Mouse (Mus musculus) layer of hippocampus, adult 9-10 months (tissue): ENCODE measurements around the gene Ctbp1.

Experiments used
- DNase-seq: peaks from one replicate; pipeline ENCODE4 v3.0.0; 2022; ENCODE audit warnings: low spot score

The Ctbp1 gene

DNA sequence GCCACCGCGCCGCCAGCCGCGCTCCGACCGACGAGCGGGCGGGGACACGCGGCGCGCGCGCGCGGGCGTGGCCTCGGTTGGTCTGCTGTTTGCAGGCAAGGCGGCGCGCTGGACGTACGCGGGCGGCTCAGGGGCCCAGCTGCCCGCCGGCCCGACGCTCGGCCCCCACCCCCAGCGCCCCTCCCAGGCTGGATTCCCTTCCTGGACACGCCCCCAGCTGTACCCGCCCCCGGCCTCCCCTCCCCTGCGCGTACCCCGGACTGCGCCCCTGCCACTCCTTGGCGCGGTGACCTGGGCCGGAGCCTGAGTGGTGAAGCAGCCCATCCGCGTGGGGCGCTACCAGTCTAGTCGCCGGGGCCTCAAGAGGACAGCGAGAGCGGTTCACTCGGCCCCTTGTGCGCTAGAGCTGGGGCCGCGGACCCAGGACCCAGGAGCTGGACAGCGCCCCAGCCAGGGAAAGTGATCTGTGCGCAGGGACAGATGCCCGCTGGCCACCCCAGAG is at the start of gene Ctbp1:
Gene Ctbp1 (minus strand): TSS at position 42 of the 502 bp plus-strand sequence.
- DNase-seq, result peak; percentile 68

DNA sequence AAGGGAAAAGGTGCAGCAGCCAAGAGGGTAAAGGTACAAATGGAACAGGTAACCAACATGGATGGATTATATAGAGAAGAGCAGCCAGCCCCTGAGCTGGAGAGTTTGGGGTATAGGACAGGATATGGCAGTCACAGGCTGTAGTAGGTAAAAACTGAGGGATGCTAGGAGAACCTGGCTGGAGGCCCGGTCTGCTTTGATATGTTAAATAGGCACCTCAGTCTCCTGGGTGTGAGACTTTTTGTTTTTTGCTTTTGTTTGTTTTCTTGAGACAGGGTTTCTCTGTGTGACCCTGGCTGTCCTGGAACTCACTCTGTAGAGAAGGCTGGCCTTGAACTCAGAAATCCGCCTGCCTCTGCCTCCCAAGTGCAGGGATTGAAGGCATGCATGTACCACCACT is 49.7 kb upstream of the Ctbp1 start:
- no peak for DNase-seq

DNA sequence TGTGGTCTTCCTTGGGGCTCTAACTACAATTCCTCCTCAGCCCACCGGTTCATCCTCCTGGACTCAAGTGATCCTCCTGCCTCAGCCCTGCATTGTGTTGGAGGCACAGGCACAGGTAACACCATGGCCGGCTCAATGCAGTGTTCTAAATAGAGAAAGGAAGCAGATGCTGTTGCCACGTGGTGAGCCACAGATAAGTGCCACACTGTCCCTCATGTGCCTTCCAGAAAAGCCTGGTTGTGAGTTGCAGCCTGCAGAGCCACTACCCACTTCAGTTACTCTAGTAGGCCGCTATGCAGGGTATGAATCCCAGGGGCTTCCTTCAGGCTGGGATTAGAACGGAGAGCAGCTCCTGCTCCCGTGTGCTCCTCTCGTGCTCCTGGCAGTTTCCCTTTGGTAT is 37.4 kb upstream of the Ctbp1 start:
- no peak for DNase-seq

DNA sequence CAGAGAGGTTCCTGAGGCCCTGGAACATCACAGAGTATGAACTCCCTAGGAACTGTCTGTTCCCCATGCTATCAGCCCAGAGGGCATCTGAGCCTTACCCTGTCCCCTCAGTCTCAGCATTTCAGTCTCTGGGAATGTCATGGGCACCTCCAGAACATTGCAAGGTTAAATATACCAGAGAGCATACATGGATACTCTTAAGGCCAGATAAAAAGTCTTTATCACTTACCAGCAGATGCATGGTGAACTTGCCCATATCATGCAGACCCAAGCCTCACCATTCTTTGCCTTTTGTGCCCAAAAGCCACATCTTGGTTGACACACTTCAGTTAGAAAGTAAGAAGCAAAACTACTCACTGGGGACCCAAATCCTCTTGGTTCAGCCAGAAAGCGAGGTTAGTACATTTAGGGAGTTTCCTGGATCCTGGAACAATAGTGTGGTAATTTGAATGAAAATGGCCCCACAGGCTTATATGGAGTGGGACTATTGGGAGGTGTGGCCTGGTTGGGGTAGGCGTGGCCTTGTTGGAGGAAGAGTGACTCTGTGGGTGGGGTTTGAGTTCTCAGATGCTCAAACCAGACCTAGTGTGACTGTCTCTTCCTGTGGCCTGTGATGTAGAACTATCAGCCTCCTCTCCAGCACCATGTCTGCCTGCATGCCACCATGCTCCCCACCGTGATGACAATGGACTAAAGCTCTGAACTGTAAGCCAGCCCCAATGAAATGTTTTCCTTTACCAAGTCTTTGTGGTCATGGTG is 36.1 kb upstream of the Ctbp1 start:
- no peak for DNase-seq

DNA sequence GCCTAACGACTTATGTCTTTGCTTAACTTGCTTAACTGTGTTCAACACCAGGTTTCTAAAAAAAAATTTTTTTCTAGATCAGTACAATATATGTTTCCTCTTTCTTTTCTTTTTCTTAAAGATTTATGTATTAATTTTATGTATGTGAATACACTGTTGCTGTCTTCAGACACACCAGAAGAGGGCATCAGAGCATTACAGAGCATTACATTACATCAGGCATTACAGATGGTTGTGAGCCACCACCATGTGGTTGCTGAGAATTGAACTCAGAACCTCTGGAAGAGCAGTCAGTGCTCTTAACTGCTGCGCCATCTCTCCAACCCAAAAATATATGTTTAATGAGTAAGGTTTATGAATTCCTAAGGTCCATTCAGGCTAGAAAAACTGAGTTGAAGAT is 27.0 kb upstream of the Ctbp1 start:
- DNase-seq, result no peak

DNA sequence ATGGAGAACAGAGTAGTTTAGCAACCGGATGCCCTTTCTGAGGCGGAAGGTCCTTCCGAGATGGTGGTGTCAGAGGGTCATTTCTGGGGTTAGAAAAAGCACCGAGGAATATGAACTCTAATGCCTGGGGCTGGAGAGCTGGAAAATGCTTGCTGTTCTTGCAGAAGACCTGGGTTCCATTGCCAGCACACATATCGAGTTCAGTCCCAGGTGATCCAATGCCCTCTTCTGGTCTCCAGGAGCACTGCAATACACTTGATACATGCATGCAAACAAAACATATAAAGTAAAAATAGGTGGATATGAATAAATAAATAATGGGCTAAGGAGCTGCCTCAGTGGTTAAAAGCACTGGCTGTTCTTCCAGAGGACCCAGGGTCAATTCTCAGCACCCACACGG is 22.4 kb upstream of the Ctbp1 start:
- no peak for DNase-seq

DNA sequence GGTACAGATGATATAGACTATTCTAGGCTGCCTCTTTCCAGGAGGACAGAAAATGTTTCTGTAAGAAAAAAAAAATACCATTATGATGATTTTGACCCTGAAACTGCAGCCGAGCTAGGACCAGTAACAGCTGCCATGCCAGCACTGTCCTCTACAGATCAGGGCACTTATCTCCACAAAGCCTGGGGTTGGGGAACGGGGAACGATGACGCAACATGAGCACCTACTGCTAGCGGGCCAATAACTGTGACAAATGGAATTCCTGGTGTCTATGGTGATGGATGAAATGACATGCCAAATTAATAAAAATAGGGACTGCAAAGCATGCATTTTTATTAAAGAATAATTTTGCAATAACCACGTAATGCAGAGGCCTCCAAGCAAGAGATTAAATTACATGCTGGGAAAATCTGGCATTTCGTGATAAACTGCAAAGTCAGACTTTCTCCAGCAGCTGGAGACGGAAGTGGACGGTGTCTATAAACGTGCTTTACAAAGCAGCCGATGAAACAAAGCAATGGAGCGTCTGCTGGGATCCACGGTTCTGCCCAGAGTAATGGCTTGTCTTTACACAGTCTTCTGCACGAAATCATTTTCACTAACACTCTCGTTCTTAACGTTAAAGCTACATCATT is 19.1 kb upstream of the Ctbp1 start:
- no peak for DNase-seq

DNA sequence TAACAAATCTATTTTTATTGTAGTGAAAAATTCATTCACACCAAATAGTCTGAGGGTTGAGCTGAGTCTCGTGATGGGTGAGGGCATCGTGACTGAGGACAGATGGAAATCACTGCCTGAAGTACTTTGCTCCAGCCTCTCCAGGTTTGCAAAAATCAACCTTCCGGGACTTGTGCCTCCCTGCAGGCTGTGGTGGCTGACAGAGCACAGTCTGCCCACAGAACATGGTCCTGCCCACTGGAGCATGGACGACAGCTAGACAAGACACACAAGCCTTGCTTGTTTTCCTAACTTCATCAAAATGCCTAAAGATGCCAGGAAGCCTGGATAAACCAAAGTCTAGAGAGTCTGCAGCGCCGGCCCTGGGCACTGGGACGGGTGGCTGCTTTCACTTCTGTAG is 9.2 kb upstream of the Ctbp1 start:
- DNase-seq, result no peak

DNA sequence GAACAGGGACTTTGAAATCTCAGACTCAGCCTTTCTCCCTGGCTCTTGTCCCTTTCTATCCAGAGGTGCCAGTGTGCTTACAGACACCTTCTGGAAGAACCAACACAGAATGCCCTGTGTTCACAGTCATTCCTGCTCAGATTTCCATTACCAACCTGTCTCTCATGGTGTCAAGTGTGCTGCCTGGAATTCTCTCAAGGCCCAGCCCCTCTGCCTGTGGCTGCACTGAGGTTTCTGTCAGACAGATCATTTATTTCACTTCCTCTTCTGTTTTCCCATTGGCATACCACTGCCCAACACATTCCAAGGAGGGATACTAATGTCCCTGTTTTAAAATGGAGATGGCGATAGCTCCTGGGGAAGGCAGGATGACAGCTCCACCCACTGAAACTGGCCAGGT is 6.6 kb upstream of the Ctbp1 start:
- no peak for DNase-seq

DNA sequence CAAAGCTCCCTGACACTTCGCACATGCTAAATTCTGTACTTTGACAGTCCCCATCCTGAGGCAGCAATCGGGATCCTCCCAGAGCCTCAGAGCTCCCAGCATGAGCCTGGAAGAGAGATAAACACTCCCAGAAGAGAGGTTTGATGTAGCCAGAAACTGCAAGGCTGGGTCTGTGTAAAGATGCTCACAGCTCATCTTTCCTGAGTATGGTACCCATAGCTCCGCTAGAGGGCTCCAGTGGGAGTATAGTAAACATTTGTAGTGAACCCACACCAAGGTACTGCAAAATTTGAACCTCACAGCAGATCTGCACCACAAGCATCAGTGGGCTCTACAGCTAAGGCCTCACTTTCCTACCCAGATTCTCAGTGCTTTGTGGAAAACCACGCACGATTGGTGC is 4.2 kb upstream of the Ctbp1 start:
- DNase-seq, result no peak

DNA sequence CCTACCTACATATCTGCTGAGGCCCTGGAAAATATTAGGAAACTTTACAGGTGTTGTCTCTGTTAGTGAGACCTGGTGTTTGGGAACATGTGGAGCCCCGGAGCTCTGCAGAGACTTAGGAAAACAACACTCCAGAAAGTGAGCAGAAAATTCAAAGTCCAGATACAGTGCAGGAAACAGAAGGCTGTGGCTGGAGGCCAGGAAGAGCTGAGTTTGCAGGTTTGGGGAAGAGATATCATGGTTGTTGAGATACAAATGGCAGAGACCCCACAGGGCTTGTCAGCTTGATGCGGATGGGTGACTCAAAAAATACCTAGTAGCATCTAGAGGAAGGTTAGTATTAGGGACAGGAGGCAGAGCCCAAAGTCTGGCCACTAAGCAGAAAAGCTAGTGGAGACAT is 2.5 kb upstream of the Ctbp1 start:
- no peak for DNase-seq

DNA sequence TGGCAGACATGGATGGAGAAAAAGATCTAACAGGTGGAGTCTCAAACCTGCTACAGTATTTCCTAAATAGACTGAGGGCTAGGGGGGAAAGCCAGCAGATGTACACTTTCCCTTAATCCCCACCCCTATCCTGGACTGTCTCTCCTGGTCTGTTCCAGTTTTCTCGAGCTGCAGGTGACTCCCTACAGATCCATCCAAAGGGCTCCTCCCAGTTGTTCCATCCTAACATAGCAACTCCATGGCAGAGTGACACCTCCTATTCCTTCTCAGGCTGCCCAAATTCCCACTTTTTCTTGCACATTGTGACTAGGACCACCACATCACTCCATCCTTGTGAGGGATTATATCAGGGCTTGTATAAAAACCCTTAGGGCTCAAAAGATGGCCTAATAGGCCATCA is 960 bp upstream of the Ctbp1 start:
- no peak for DNase-seq

DNA sequence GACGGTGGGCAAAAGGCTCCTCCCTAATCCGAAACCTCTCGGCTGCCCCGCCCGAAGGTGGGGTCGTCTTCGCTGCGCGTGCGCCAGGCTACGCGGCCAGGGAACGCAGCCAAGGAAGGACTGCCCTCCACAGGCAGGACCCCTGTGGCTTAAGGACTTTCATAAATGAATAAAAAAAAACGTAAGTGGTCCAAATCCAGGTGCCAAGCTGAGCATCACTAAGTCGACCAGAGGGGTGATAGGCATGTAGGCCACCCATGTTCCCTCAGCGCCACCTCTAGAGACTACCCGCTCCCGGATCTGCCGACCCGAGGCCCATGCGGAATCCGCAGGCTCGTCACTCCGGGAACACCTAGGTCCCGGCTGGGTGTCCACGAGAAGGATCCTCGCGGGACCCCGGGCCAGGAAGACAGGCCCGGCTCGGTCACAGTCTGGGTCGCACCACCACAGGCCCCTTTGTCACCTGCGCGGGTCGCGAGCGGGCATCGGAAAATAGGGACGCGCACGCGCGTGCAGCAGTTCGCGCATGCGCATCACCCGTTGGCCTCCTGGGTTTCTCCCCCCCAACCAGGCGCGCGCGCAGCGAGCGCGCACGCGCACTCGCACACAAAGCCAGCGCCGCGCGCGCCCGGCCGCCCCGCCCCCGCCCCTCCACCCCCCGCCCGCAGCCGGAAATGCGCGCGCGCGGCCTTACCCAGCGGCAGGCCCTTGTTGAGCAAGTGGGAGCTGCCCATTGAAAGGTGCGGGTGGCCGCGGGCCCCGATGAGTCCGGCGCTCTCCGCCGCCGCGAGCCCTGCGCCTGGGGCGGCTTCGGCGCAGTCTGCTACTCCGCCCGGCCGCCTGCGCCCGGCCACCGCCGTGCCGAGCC is 475 bp downstream of the Ctbp1 start:
- peak; percentile 45 for DNase-seq

DNA sequence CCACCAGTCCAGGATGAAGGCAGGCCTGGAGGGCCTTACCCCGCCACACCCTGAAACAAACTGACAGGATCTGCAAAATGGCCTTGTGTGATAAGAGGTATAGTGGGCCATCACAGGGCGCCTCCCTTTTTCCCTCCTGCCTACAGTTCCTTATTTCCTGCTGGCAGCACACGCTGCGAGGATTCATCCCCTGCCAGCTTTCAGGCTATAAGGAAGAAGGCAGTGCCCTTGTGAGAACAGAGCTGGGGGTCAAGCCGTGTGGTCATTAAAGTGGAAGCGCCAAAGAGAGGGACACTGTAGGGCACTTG is 1.1 kb downstream of the Ctbp1 start:
- no peak for DNase-seq

DNA sequence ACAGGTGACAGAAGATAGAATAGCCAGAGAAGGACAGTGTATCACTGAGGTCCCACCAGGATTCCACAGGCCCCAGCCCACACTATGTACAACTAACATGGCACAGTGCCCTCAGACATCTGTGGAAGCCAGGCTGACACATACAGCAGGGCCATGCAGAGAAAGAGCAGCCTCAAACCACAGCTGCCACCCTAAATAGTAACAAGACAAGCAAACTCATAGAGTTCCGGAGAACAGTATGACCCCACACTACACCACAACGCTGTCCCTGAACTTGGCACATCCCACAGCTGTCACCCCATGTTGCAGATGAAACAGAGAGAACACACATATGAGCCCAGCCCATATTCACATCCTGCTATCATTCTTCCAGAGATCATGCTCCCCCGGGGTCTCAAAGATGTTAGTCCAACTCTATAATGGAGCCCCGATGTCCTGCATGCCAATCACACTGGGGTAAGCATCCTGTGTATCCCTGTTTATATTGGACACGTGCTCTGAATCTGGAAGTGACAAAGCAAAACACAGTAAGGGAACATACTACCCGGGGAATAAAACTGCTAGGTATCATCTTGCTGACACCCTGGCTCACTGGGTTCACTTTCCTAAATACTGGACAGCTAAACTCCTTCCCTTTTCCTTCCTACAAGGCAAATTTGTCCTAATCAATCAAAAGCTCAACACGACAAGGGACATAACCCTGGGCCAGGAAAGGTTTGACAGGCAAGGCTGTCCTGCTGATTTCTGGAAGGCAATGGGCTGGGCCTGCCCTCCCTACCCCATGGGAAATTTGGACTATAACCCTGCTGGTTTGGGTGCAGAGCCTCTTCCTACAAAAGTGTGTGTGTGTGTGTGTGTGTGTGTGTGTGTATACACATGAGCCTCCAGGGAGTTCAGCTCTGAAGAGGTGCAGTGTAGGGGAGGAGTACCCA is 1.7 kb downstream of the Ctbp1 start:
- DNase-seq, result no peak

DNA sequence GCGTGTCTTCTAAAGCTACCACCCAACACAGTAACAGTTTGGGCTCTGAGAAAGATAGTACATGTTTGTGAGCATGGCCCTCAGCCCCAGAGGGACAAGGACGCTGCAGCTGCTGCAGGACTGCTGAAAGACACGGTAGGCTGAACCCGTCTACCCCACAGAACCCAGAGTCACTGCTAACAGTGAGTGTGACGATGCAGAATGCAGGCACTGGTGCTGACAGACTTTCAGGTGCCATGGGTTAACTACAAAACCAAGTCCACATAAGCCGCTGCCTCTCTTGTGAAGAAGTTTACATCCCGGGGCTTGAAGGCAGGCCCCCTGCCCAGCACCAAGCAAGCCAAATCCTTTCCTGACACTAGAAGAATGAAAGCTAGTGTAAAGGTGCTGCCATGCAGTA is 2.6 kb downstream of the Ctbp1 start:
- DNase-seq, result no peak

DNA sequence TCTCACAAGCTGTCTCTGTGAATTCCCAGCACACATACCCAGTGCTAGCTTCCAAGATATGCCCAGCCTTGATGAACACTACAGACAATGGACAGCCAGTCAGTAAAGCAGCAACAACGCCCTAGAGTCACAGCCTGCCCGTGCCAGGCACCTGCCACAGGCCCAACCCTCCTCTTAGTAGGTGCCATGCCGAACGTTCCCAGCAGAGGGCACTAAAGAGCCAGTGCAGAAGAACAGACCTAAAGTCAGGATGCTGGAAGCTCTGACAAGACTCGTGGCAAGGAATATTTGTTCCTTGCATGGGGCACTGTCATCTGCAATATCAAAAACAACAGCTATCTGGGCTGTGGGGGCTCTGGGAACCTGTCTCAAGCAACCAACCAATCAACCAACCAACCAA is 4.2 kb downstream of the Ctbp1 start:
- DNase-seq, result peak; percentile 84

DNA sequence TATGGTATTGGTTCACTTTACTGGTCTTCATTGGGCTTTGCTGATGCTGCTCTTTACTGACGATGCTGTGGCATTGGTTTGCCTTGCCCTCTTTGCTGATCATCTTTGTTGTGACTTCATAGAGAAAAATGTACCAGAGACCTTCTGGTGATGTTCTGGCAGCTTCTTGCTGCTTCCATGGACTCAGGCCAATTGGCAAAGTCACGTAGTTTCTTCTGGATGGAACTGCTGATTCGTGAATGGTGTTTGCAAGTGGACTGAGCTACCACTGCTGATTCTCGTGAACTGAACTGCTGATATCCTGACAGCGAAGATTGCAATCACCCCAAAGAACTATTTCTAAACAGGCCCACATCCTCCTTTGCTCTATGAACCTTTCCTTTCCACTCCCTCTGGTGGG is 20.4 kb downstream of the Ctbp1 start:
- no peak for DNase-seq

DNA sequence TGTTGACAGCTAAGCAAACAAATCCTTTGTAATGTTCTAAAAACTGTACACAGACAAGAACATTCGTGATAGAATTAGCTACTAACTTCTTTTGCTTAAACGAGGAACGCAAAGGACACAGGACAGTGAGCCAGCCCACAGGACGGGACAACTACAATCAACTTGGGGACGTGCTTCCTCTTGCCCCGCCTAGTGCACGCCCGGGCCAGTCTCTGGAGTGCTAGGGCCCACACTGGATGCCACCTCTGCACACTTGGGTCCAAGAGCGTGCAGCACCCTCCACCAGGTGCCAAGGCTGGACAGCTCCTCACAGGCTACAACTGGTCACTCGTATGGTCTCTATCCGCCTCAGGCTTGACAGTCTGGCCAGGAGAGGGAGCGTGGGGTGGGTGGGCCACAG is 26.6 kb downstream of the Ctbp1 start:
- DNase-seq, result no peak

DNA sequence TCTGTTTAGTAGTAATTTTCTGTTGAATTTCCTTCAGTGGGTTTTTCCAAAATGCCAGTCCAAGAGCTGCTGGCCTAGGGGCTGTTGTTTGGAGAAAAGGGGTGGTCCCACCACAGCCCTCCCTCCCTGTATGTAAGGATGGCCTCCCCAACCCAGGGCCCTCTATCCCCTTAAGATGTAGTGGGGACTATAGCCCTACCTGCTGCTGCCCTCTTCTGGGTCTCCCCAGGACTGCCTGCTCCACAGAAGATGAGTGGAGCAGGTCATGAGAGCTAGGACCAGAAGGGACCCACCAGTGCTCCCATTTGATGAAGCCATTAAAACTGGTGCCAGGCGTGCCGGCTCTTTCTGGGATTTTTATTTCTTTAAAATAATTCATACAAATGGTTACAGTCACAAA is 27.4 kb downstream of the Ctbp1 start:
- DNase-seq, result no peak

DNA sequence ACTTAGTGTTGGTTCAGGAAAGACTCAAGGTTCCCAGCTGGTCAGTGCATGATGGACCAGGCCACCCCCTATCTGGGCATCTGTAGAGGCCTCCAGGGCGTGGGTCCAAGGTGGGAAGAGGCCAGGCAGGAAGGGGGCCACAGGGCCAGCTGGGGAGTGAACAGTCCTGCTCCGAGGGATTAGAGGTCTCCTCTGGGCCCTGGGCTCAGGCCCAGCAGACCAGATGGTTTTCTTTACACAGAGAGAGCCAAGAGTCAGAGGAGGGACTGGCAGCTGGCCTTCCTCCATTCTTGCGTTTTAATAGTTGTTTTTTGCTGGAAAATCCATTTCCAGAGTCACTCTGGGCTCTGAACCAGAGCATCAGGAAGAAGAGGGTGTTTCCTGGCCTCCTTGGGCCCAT is 29.1 kb downstream of the Ctbp1 start:
- DNase-seq, result no peak

DNA sequence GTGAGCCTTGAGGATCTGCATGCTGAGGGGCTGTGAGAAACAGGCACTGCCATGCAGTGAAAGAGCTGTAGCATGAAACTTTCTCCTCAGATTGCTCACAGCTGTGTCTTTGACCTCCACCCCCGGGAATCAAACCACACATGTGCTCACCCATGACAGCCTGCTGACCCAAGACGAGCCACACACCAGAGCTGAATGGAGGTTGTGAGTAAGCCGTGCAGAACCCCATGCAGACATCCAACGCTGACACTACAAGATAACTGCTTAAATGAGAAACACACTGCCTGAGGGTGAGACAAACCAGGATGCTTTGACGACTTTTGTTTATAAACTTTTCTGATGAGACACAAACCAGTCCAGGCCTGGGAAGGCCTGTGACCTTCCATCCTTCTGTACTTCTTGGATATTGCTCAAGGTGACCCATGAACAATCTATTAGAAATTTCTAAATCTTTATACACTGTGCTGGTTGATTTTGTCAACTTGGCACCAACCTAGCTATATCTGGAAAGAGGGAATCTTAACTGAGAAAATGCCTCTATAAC is 30.3 kb downstream of the Ctbp1 start:
- DNase-seq, result no peak
